Mouse (Mus musculus) spleen, postnatal 14 days (tissue): Measurements from ENCODE around the gene Sox5.

ENCODE experiments used
- DNase-seq, 2 experiments: peaks; one replicate each; pipeline ENCODE4 v3.0.0; 2021 to 2022; ENCODE audit warnings: low spot score in 2 of 2

Sox5 gene

GRCm38 (mm10) chr6:143855421-143855820 lies 926.4 kb downstream of the Sox5 start:
- DNase-seq: no peak

DNA sequence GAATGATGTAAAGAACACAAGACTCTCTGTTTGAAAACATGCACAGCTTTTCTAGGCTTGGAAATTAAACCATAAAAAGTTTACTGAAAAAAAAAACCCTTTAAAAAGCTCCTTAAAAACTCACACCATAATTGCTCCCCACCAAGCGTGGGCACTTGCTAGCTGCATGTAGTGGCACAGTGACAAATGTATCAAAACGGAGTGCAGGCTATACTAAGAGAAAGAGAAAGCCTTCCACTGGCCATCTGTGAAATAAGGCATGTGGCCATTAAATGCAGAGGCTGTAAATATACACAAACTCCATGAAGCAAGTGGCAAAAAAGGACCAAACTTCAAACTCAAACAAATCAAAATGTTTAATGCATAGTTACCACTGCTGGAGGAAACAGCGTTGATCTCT lies 927.7 kb downstream of the Sox5 start:
- no peak for DNase-seq

DNA sequence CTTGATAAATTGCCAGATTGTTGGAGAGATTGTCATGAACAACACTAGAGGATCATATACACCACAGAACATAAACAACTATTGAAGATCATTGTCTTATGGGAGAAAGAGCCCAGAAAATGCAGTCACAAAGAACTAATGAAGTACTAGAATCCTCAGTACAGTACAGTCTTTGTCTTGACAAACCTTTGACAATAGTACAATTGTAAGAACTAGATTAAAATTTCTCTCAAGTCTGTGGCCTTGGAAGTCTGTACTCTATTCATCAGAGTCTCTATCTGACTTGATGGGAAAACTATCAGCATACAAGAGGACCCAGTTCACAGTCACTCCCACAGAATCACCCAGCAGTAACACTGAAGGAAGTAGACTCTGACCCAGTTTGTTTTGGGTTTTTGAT lies 936.0 kb downstream of the Sox5 start:
- DNase-seq: no peak

DNA sequence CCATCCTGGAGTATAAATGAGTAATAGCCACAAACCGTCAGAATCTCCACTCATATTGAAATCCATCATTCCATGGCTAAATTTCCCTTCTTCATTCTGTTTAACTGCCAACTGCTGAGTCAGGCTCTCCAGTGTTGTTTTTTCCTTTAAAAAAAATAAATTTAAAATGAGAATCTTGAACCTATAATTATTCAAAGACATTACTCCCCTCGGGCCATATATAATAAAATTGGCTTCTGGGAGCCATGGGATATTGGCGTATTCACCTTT lies 937.1 kb downstream of the Sox5 start:
- DNase-seq: no peak

- DNase-seq: no peak
These were observed 937.7 kb downstream of the Sox5 start for GRCm38 (mm10) chr6:143843933-143844700.

GRCm38 (mm10) chr6:143841954-143842353 lies 939.8 kb downstream of the Sox5 start:
- no peak for DNase-seq

DNA sequence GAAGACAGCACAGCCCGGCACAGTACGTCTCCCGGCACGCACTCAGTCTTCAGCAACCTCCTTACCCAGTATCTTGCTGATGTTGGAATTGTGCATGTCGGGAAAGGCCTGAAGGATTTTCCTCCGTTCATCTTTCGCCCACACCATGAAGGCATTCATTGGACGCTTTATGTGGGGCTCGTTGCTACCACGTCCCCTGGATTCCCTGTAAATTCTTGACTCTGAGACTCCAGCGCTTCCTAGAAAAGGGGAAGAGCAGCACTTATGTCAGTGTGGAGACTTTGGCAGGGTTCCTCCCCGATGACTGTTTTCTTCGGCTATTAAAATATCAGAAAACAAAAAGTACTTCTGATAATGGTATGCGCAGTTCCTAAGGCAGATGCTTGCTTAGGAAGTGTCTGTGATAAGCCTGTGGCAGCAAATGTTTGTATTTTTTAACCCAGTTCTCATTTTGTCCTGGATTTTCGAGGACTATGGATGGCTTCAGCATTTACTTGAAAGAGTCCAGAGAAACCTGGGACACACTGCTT lies 940.6 kb downstream of the Sox5 start:
- no peak for DNase-seq

- DNase-seq: no peak
These were observed 943.2 kb downstream of the Sox5 start for GRCm38 (mm10) chr6:143838384-143839076.

GRCm38 (mm10) chr6:143835331-143835730 lies 946.4 kb downstream of the Sox5 start:
- DNase-seq: no peak

GRCm38 (mm10) chr6:143833986-143834385 lies 947.8 kb downstream of the Sox5 start:
- no peak for DNase-seq

GRCm38 (mm10) chr6:143833182-143833558 lies 948.6 kb downstream of the Sox5 start:
- DNase-seq: no peak

DNA sequence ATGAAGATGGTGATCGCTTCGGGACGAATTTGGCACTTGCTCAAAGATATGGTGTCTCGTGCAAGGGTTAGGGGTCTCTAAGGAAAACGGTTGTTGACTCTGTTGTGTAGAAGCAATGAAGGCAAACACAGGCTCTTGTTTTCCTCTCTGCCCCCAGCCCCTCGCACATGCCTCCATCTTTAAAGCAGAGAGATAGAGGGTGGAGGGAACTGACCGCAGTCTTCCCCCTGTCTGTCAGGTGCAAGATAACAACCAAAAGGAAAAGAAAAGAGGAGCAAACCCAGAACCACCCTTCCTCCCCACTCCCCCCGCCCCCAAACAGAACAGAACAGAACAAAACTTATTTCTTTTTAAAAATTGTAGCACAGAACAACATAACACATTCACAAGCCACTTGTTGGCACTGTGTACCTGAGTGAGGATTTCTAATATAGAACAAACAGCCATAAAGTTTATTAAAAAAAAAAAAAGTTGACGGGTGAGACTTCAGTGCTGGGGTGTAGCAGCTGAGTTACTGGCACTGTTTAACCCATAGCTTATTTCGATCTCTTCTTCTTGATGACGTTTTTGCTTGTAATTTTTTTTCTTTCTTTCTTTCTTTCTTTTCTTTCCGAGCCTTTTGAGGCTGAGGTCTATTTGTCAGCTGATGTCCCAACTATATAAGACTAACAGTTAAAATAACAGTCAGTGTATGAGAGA lies 949.1 kb downstream of the Sox5 start:
- no peak for DNase-seq

GRCm38 (mm10) chr6:143831246-143831645 lies 950.5 kb downstream of the Sox5 start:
- DNase-seq: no peak

- DNase-seq: no peak
These were observed 951.6 kb downstream of the Sox5 start for GRCm38 (mm10) chr6:143830131-143830530.

DNA sequence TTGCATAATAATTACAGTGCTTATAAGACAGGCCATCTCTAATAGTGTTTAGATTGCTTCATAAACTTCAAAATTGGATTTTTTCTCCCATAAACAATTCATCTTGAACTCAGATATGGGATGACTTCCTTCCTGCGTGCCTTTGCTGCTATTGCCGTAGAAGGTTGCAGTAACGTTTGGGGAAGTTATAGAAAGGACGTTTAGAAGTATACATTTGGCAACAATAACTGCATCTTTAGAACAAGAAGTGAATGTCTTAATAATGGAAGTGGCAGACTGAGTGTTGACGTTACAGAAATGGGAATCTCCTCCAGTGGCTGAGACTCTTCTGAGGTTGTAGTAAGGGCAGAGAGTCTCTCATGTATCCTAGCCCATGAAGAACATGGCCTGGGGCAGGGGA lies 955.0 kb downstream of the Sox5 start:
- no peak for DNase-seq

- no peak for DNase-seq
These were observed 955.8 kb downstream of the Sox5 start for GRCm38 (mm10) chr6:143825966-143826365.

DNA sequence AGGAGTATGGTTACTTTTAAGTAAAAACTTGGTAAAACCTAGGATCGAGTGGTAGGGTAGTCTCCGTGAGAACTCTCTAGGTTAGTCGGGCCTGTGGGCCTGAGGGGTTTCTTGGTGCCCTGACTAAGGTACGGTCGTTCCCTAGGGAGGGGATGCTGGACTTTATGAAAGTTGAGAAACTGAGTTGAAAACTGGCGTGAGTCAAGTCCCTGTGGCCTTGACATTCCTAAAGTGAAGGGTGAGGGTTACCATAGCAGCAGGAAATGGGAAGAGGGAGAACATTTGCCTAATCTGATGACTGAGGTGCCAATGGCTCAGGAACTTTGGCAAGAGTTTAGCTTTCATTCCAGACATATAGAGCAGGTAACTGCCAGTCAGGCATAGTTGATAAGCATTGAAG lies 956.7 kb downstream of the Sox5 start:
- DNase-seq: no peak

GRCm38 (mm10) chr6:143788446-143788845 lies 993.3 kb downstream of the Sox5 start:
- DNase-seq: no peak

GRCm38 (mm10) chr6:143787360-143787759 lies 994.4 kb downstream of the Sox5 start:
- no peak for DNase-seq

GRCm38 (mm10) chr6:143785685-143786084 lies 996.1 kb downstream of the Sox5 start:
- DNase-seq: no peak
